Mouse (Mus musculus) forebrain, embryonic 16.5 days (tissue): Measurements from ENCODE around the gene Lcorl. TPM values are rescaled to one million over a fixed set of nuclear protein-coding genes. Genes with fewer than 3 reads are reported as not detected.
A peak's percentile ranks its signal among the peaks of the same experiment; 100 is the strongest.

Source experiments
- ATAC-seq: fragments of 200-750 bp; cut with Nextera tagmentation; 2 replicates; pipeline ENCODE4 v1.8.0; 2017; ENCODE audit warnings: mild to moderate bottlenecking, moderate library complexity
- H3K27ac ChIP-seq: fragments of 300-500 bp; sonication (generic); 2 replicates; pipeline ENCODE4 v1.5.1; 2014; ENCODE audit warnings: low read length, control low read depth
- H3K27me3 ChIP-seq: fragments of 300-500 bp; sonication (generic); replicated peaks from 2 replicates; pipeline ENCODE4 v1.6.1; 2014; ENCODE audit warnings: low read length; ENCODE audit not compliant: control insufficient read depth, insufficient read depth
- H3K36me3 ChIP-seq: fragments of 300-500 bp; sonication (generic); 2 replicates; pipeline ENCODE4 v1.6.1; 2014; ENCODE audit not compliant: control insufficient read depth, insufficient read depth
- H3K4me1 ChIP-seq: fragments of 300-500 bp; sonication (generic); replicated peaks from 2 replicates; pipeline ENCODE4 v1.6.1; 2014; ENCODE audit warnings: low read length; ENCODE audit not compliant: control insufficient read depth, insufficient read depth
- H3K4me2 ChIP-seq: fragments of 300-500 bp; sonication (generic); 2 replicates; pipeline ENCODE4 v1.6.1; 2014; ENCODE audit warnings: mild to moderate bottlenecking, low read length, control low read depth
- H3K4me3 ChIP-seq: fragments of 300-500 bp; sonication (generic); replicated peaks from 2 replicates; pipeline ENCODE4 v1.5.1; 2014; ENCODE audit warnings: mild to moderate bottlenecking, low read length, control low read depth
- H3K9ac ChIP-seq: fragments of 300-500 bp; sonication (generic); replicated peaks from 2 replicates; pipeline ENCODE4 v1.6.1; 2014; ENCODE audit warnings: low read depth, low read length, control low read depth
- H3K9me3 ChIP-seq: fragments of 300-500 bp; sonication (generic); 2 replicates; pipeline ENCODE4 v1.6.1; 2016; ENCODE audit warnings: low read length; ENCODE audit not compliant: control insufficient read depth
- WGBS: fragments of 180-500 bp; shearing (Covaris S2); extraction: QIAGEN DNeasy Blood & Tissue Kit; methylation state at CpG from one replicate; pipeline ENCODE4 v1.1.7; 2014; 5-methylcytosine and 5-hydroxymethylcytosine counted together
- polyA plus RNA-seq: library from polyadenylated mRNA; unstranded; fragments of >200 nt; fragmentation: Nextera tagmentation; extraction: Ambion mirVana; gene quantifications from 2 replicates; pipeline ENCODE4 v1.2.1, GENCODE M21; 2015

Lcorl gene
- polyA plus RNA-seq, 1 experiment from 2014 or later: 56.4 TPM

- Histone ChIP-seq H3K9ac (no peak overlapping the region), H3K4me1 (no peaks in the 10 kb centered on the region), H3K36me3 (no peaks in the 10 kb centered on the region), H3K4me3 (no peak overlapping the region), H3K9me3 (no peaks in the 10 kb centered on the region), H3K27ac (no peak overlapping the region), H3K4me2 (no peak overlapping the region), H3K27me3 (no peaks in the 10 kb centered on the region)
- ATAC-seq: no peak
- 97% methylated on average over 1 of the region's 1 CpGs for WGBS
Observed at GRCm38 (mm10) chr5:45683388-45683787, 174.0 kb downstream of the Lcorl start.

- Histone ChIP-seq H3K36me3 (no peaks in the 10 kb centered on the region; the same call in 1 of the 2 replicates), H3K4me1 (no peaks in the 10 kb centered on the region), H3K9me3 (no peaks in the 10 kb centered on the region), H3K27ac (no peak overlapping the region), H3K4me2 (no peak overlapping the region), H3K4me3 (no peak overlapping the region), H3K9ac (no peak overlapping the region), H3K27me3 (no peaks in the 10 kb centered on the region)
- no peak for ATAC-seq
Observed at GRCm38 (mm10) chr5:45679955-45680354, 177.5 kb downstream of the Lcorl start.

- Histone ChIP-seq H3K4me3 (no peak overlapping the region), H3K9me3 (no peaks in the 10 kb centered on the region), H3K27me3 (no peaks in the 10 kb centered on the region), H3K27ac (no peak overlapping the region), H3K36me3 (no peaks in the 10 kb centered on the region; the same call in 1 of the 2 replicates), H3K4me2 (no peak overlapping the region), H3K4me1 (no peaks in the 10 kb centered on the region), H3K9ac (no peak overlapping the region)
- no peak for ATAC-seq
- WGBS: 92% methylated on average over 4 of the region's 4 CpGs
Observed at GRCm38 (mm10) chr5:45677639-45678038, 179.8 kb downstream of the Lcorl start.

GRCm38 (mm10) chr5:45675032-45675431, 182.4 kb downstream of the Lcorl start:
- H3K4me2 ChIP-seq: no peak overlapping the region
- H3K4me1 ChIP-seq: peaks cover 4% of the 10 kb centered on the region
- 96% methylated on average over 1 of the region's 1 CpGs for WGBS
- H3K27ac ChIP-seq: no peak overlapping the region
- no peak overlapping the region for H3K4me3 ChIP-seq
- no peaks in the 10 kb centered on the region; the same call in 1 of the 2 replicates for H3K36me3 ChIP-seq
- no peak for ATAC-seq
- H3K9ac ChIP-seq: no peak overlapping the region
- no peaks in the 10 kb centered on the region for H3K9me3 ChIP-seq
- no peaks in the 10 kb centered on the region for H3K27me3 ChIP-seq

- Histone ChIP-seq H3K27ac (no peak overlapping the region), H3K4me1 (peaks cover 9% of the 10 kb centered on the region), H3K4me2 (peak overlapping the region; percentile 38), H3K4me3 (no peak overlapping the region), H3K9ac (no peak overlapping the region), H3K9me3 (no peaks in the 10 kb centered on the region), H3K36me3 (no peaks in the 10 kb centered on the region; the same call in 1 of the 2 replicates), H3K27me3 (no peaks in the 10 kb centered on the region)
- no peak for ATAC-seq
- 55% methylated on average over 5 of the region's 5 CpGs for WGBS
Observed at GRCm38 (mm10) chr5:45670894-45671494, 186.4 kb downstream of the Lcorl start.

GRCm38 (mm10) chr5:45670280-45670670, 187.1 kb downstream of the Lcorl start:
- ATAC-seq: no peak
- Histone ChIP-seq H3K4me3 (peak overlapping the region; percentile 92), H3K4me2 (peak overlapping the region; percentile 95), H3K27ac (peak overlapping the region; percentile 69), H3K9ac (peak overlapping the region; percentile 68), H3K4me1 (peaks cover 9% of the 10 kb centered on the region), H3K36me3 (no peaks in the 10 kb centered on the region; the same call in 1 of the 2 replicates), H3K27me3 (no peaks in the 10 kb centered on the region), H3K9me3 (no peaks in the 10 kb centered on the region)
- under 1% methylated on average over 13 of the region's 13 CpGs for WGBS

- H3K4me2 ChIP-seq: peak within 1 kb of the TSS; percentile 95
- peak within 1 kb of the TSS; percentile 80 for H3K9ac ChIP-seq
- H3K4me1 ChIP-seq: peaks cover 9% of the 10 kb centered on the region
- WGBS: under 1% methylated on average over 66 of the region's 66 CpGs
- H3K27ac ChIP-seq: peak within 1 kb of the TSS; percentile 83
- peak; percentile 100 for ATAC-seq
- H3K36me3 ChIP-seq: no peaks in the 10 kb centered on the region
- no peaks in the 10 kb centered on the region for H3K9me3 ChIP-seq
- peak within 1 kb of the TSS; percentile 92 for H3K4me3 ChIP-seq
- H3K27me3 ChIP-seq: no peaks in the 10 kb centered on the region
Observed at GRCm38 (mm10) chr5:45669598-45670279, 187.7 kb downstream of the Lcorl start, which contains the start of gene Ncapg. Ncapg (plus strand) TSS chr5:45669919.

- H3K36me3 ChIP-seq: no peaks in the 10 kb centered on the region
- H3K4me1 ChIP-seq: peaks cover 9% of the 10 kb centered on the region
- peak overlapping the region; percentile 92 for H3K4me3 ChIP-seq
- H3K27ac ChIP-seq: peak overlapping the region; percentile 83
- H3K9me3 ChIP-seq: no peaks in the 10 kb centered on the region
- ATAC-seq: no peak
- WGBS: under 1% methylated on average over 27 of the region's 27 CpGs
- H3K27me3 ChIP-seq: no peaks in the 10 kb centered on the region
- peak overlapping the region; percentile 86 for H3K4me2 ChIP-seq
- H3K9ac ChIP-seq: peak overlapping the region; percentile 80
Observed at GRCm38 (mm10) chr5:45669234-45669597, 188.2 kb downstream of the Lcorl start.

GRCm38 (mm10) chr5:45668831-45669230, 188.6 kb downstream of the Lcorl start:
- H3K4me1 ChIP-seq: peaks cover 9% of the 10 kb centered on the region
- peak overlapping the region; percentile 92 for H3K4me3 ChIP-seq
- no peaks in the 10 kb centered on the region for H3K36me3 ChIP-seq
- WGBS: 3% methylated on average over 3 of the region's 3 CpGs
- no peaks in the 10 kb centered on the region for H3K9me3 ChIP-seq
- peak overlapping the region; percentile 80 for H3K9ac ChIP-seq
- ATAC-seq: peak; percentile 0; the same call in 1 of the 2 replicates
- peak overlapping the region; percentile 83 for H3K27ac ChIP-seq
- H3K27me3 ChIP-seq: no peaks in the 10 kb centered on the region
- H3K4me2 ChIP-seq: peak overlapping the region; percentile 86
